Mouse (Mus musculus) limb, embryonic 12.5 days (tissue): ENCODE measurements at regions not wholly inside any gene's neighbourhood (a gene's known extent, or its start where the extent isn't known, plus 50 kb on each side); places are given as distances from the start of the nearest gene placed in this dataset.

Source experiments
- ATAC-seq: fragments of 200-750 bp; cut with Nextera tagmentation; 2 replicates; pipeline ENCODE4 v1.8.0; 2017; ENCODE audit warnings: low read depth, moderate TSS enrichment; ENCODE audit not compliant: insufficient number of reproducible peaks, insufficient read depth, low FRiP score, low TSS enrichment
- H3K27ac ChIP-seq: fragments of 300-500 bp; sonication (generic); 2 replicates; pipeline ENCODE4 v1.5.1; 2016; ENCODE audit warnings: mild to moderate bottlenecking, moderate library complexity
- H3K27me3 ChIP-seq: fragments of 300-500 bp; sonication (generic); 2 replicates; pipeline ENCODE4 v1.6.1; 2016; ENCODE audit warnings: mild to moderate bottlenecking, moderate library complexity
- H3K36me3 ChIP-seq: fragments of 300-500 bp; sonication (generic); 2 replicates; pipeline ENCODE4 v1.6.1; 2016; ENCODE audit warnings: mild to moderate bottlenecking, moderate library complexity
- H3K4me1 ChIP-seq: fragments of 300-500 bp; sonication (generic); replicated peaks from 2 replicates; pipeline ENCODE4 v1.6.1; 2016
- H3K4me2 ChIP-seq: fragments of 300-500 bp; sonication (generic); 2 replicates; pipeline ENCODE4 v1.6.1; 2016; ENCODE audit warnings: mild to moderate bottlenecking, moderate library complexity
- H3K4me3 ChIP-seq: fragments of 300-500 bp; sonication (generic); replicated peaks from 2 replicates; pipeline ENCODE4 v1.5.1; 2016; ENCODE audit warnings: mild to moderate bottlenecking
- H3K9ac ChIP-seq: fragments of 300-500 bp; sonication (generic); replicated peaks from 2 replicates; pipeline ENCODE4 v1.6.1; 2016; ENCODE audit warnings: mild to moderate bottlenecking, moderate library complexity
- H3K9me3 ChIP-seq: fragments of 300-500 bp; sonication (generic); 2 replicates; pipeline ENCODE4 v1.6.1; 2016; ENCODE audit warnings: mild to moderate bottlenecking, moderate library complexity
- WGBS: fragments of 180-500 bp; shearing (Covaris S2); methylation state at CpG from one replicate; pipeline ENCODE4 v1.1.7; 2016; 5-methylcytosine and 5-hydroxymethylcytosine counted together

DNA sequence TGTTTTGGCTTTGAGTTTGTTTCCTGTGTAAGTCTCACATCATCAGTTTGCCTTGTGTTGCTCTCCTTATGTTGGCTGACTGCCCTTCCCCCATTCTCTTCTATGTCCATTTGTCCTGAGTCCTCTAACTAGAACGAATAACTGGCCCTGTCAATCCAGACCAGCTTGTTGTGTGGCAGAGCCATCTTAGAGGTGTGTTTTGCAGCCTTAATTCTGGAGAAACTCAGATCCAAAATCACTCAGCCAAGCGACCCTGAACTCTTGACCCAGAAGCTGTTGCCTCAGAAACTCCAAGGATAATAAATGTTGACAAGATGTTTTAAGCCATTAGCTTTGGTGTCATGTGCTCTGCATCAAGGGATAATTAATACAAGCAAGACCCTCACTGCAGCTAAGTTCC lies 92.9 kb upstream of the Vstm2b start:
- WGBS, result 16% methylated on average over 2 of the region's 2 CpGs
- no peaks in the 10 kb centered on the region for H3K9me3 ChIP-seq
- no peak overlapping the region for H3K9ac ChIP-seq
- H3K4me3 ChIP-seq, result no peak overlapping the region
- H3K36me3 ChIP-seq, result no peaks in the 10 kb centered on the region
- no peaks in the 10 kb centered on the region for H3K4me1 ChIP-seq
- no peak overlapping the region for H3K27ac ChIP-seq
- no peak for ATAC-seq
- no peak overlapping the region for H3K4me2 ChIP-seq
- H3K27me3 ChIP-seq, result no peaks in the 10 kb centered on the region

DNA sequence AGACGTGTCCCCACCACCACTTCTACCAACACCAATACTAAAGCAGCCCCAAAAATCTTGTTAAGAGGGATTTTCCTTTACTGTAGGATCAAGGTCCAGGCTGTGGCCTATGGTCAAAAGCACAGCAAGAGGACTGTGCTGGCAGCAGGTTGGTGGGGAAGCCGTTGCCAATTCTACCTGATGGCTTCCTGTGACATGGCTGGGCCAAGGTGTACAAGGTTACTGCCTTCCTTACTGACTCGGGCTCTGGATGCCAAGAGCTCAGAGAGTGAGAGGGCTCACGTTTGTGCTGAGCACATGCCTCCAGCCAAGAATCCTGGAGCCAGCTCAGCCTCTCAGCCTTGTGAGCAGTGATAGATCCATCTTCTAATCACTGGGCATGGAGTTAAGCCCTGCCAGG lies 92.3 kb upstream of the Vstm2b start:
- H3K27ac ChIP-seq, result no peak overlapping the region
- H3K4me2 ChIP-seq, result no peak overlapping the region
- 59% methylated on average over 4 of the region's 4 CpGs for WGBS
- no peaks in the 10 kb centered on the region for H3K27me3 ChIP-seq
- H3K9ac ChIP-seq, result no peak overlapping the region
- no peaks in the 10 kb centered on the region for H3K9me3 ChIP-seq
- no peaks in the 10 kb centered on the region for H3K4me1 ChIP-seq
- no peaks in the 10 kb centered on the region for H3K36me3 ChIP-seq
- no peak for ATAC-seq
- no peak overlapping the region for H3K4me3 ChIP-seq

DNA sequence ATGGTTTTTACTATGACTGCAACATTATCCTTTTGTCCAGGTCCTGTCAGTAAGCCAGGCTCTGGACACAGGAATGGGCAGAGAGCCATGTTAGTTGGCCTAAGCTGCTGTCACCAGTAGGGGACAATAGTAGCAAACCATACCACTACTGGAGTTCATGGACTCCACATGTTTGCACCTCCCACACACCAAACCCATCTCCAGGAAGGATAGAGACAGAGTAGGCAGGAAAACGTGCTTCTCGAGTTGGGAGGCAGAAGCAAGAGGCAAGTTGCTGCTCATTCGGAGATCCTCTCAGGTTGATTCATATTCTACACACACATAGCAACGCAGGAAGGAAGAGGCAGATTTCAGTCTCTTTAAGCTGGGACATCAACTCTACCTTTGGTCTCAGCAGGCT lies 85.2 kb upstream of the Vstm2b start:
- no peaks in the 10 kb centered on the region for H3K4me1 ChIP-seq
- 87% methylated on average over 4 of the region's 4 CpGs for whole genome bisulfite sequencing
- no peak overlapping the region for H3K4me3 ChIP-seq
- H3K27ac ChIP-seq, result no peak overlapping the region
- no peaks in the 10 kb centered on the region for H3K27me3 ChIP-seq
- H3K9me3 ChIP-seq, result no peaks in the 10 kb centered on the region
- no peak overlapping the region for H3K4me2 ChIP-seq
- H3K9ac ChIP-seq, result no peak overlapping the region
- no peaks in the 10 kb centered on the region for H3K36me3 ChIP-seq
- ATAC-seq, result no peak

DNA sequence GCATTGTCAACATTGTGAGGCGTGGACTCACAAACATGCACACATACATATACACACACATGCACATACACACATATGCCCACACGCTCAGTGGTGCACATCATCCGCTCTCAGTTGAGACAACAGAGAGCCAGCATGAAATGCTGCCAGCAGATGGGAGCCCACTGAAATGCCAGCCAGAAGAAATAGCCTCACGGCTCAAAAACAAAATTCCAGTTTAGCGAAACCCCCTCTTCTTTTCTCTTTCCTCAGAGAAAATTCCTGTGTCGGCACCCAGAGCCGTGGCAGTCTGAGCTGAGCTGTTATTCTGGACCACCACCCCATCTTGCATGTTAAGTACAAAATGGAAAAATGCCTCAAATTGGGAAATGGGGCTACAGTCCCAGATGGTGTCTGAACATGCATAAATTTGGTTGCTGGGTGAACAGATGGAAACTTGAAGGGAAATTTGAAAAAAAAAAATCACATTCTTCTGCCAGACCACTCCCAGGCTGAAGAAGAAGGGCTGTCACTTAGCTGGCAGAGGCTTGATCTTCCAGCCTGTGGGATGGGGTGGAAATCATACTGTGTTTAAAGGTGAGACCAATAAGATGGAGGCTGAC lies 72.9 kb upstream of the Vstm2b start:
- Histone ChIP-seq H3K4me2 (no peak overlapping the region), H3K4me3 (no peak overlapping the region), H3K9me3 (no peaks in the 10 kb centered on the region), H3K27me3 (no peaks in the 10 kb centered on the region), H3K27ac (no peak overlapping the region), H3K4me1 (no peaks in the 10 kb centered on the region), H3K9ac (no peak overlapping the region), H3K36me3 (no peaks in the 10 kb centered on the region)
- no peak for ATAC-seq
- 84% methylated on average over 7 of the region's 7 CpGs for WGBS

DNA sequence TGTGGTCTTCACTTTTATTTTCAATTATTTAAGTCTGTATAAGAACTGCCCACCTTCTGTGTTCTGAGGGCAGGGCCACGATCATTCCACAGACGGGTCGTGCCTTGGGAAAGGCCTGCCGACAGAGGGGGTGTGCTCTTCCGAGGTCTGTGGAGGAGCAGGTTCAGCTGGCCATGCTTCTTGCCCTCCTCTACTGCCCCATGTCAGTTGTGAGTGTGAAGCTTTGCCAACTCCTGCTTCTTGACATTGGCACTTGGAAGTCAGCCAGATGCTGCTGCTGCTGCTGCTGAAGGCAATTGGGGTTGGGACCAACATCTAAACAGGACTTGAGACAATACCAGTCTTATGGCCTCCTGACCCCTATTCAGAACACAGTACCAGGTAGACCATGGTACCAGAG lies 68.6 kb upstream of the Vstm2b start:
- ATAC-seq, result no peak

DNA sequence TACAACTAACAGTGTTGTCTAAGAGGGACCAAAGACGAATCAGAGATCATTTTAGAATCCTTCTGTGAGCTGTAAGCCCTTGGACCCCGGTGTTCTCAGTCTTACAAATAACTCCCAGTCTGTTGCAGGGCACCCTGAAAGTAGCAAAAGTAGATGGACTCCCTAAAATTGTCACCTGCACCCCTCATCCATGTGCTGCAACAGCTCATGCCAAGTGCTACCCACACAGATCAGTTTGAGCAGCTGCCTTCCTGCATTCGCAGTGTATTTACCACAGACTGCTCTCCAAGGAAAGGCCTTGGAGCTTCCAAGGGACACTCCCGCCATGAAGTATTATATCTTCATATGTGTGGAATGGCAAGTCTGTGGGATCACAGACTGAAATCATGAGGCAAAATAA lies 66.5 kb upstream of the Vstm2b start:
- ATAC-seq, result no peak
- Histone ChIP-seq H3K9me3 (no peaks in the 10 kb centered on the region), H3K9ac (no peak overlapping the region), H3K27me3 (no peaks in the 10 kb centered on the region), H3K27ac (no peak overlapping the region), H3K4me3 (no peak overlapping the region), H3K4me1 (no peaks in the 10 kb centered on the region), H3K4me2 (no peak overlapping the region), H3K36me3 (no peaks in the 10 kb centered on the region)
- WGBS, result 87% methylated on average over 4 of the region's 4 CpGs

More for the DNA sequence above, 68.6 kb upstream of the Vstm2b start:
- H3K27me3 ChIP-seq, result no peaks in the 10 kb centered on the region
- no peak overlapping the region for H3K4me3 ChIP-seq
- H3K4me2 ChIP-seq, result no peak overlapping the region
- H3K27ac ChIP-seq, result no peak overlapping the region
- H3K9ac ChIP-seq, result no peak overlapping the region
- 73% methylated on average over 5 of the region's 5 CpGs for WGBS
- no peaks in the 10 kb centered on the region for H3K9me3 ChIP-seq
- H3K36me3 ChIP-seq, result no peaks in the 10 kb centered on the region
- H3K4me1 ChIP-seq, result no peaks in the 10 kb centered on the region

DNA sequence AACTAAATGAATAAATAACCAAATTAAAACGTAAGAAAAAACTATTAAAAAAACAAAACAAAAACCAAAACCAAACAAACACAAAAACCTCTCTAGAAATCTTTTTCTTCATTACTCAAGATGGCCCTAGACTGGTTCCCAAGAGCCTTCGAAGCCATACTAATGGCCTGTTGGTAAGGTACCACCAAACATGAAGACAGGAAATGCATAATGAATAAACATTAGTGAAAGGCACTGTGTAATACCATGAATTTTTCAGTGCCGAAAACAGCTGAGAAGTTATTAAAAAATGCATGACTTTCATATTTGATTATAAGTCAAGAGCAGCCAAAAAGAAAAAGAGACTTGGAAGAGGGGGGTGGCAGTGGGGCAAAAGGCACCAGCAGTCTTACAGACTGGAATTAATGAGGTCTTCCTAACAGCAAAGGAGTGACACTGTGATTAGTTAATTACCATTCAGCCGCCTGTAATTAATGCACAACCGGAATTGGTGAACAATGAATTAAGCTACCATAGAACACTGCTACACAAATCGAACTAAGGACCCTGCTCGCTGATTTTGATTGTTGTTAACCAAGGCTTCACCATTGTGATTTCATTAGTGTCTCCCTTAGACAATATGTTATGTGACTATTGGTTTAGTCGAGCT lies 55.7 kb upstream of the Vstm2b start:
- WGBS, result 87% methylated on average over 8 of the region's 8 CpGs
- no peaks in the 10 kb centered on the region for H3K4me1 ChIP-seq
- no peak for ATAC-seq
- no peak overlapping the region for H3K9ac ChIP-seq
- H3K4me2 ChIP-seq, result no peak overlapping the region
- no peaks in the 10 kb centered on the region for H3K36me3 ChIP-seq
- H3K27me3 ChIP-seq, result no peaks in the 10 kb centered on the region
- H3K4me3 ChIP-seq, result no peak overlapping the region
- H3K27ac ChIP-seq, result no peak overlapping the region
- no peaks in the 10 kb centered on the region for H3K9me3 ChIP-seq

DNA sequence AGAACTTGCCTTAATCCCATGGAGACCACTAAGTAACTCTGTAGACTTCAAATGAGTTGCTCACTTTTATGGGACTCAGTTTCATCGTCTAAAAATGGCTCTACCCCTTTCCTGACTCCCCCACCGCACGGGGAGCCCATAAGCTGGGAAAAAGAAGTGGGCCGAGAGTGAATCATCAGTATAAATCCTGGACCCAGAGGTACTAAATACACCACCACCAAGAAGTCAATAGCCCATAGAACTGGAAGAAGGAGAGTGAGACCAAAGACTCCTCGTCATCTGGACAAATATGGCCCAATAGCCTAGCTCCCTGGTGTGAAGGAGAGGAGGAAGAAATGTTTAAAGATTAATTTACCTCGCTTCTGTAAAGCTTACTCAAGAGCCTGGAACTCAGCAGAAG lies 51.6 kb upstream of the Vstm2b start:
- H3K9ac ChIP-seq, result no peak overlapping the region
- no peak overlapping the region for H3K4me3 ChIP-seq
- H3K4me1 ChIP-seq, result no peaks in the 10 kb centered on the region
- no peak overlapping the region for H3K4me2 ChIP-seq
- ATAC-seq, result no peak
- H3K36me3 ChIP-seq, result no peaks in the 10 kb centered on the region
- no peaks in the 10 kb centered on the region for H3K9me3 ChIP-seq
- no peaks in the 10 kb centered on the region for H3K27me3 ChIP-seq
- 79% methylated on average over 6 of the region's 6 CpGs for WGBS
- no peak overlapping the region for H3K27ac ChIP-seq
